Mouse (Mus musculus): Measurements from ENCODE around the gene Kcnk4. TPM values are rescaled to one million over a fixed set of nuclear protein-coding genes. Genes with fewer than 3 reads are reported as not detected.

Gene Kcnk4
- polyA plus RNA-seq (2015; fragmentation: Nextera tagmentation; extraction: Ambion mirVana), result 0.46 and 0.69 TPM in 2 replicates

- H3K4me3 ChIP-seq (replicated peaks; ENCODE audit: low read depth, low read length), result peak within 1 kb of the TSS; percentile 38
- H3K27me3 ChIP-seq (ENCODE audit: insufficient read depth, low read length), result peaks cover 21% of the 10 kb centered on the region
- no peak for DNase-seq (ENCODE audit: low spot score)
- H3K27ac ChIP-seq, result no peak within 1 kb of the TSS
- peaks cover 14% of the 10 kb centered on the region; the same call in 1 of the 2 replicates for H3K4me1 ChIP-seq (replicated peaks; ENCODE audit: insufficient read depth, low read length)
- 12% methylated on average over 23 of the region's 23 CpGs for WGBS
- peak within 1 kb of the TSS; percentile 49 for H3K9ac ChIP-seq (ENCODE audit: low read depth, low read length)
- peak within 1 kb of the TSS; percentile 84 for H3K4me2 ChIP-seq (ENCODE audit: low read length)
- no peak for TF ChIP-seq CTCF (IDR thresholded peaks at IDR 0.05; ENCODE audit: low read depth)
- ATAC-seq (replicated peaks; ENCODE audit: low FRiP score, low read depth), result no peak
- H3K9me3 ChIP-seq (replicated peaks; ENCODE audit: low read length), result no peaks in the 10 kb centered on the region
- H3K36me3 ChIP-seq (ENCODE audit: insufficient read depth, low read length), result no peaks in the 10 kb centered on the region
Observed at GRCm38 (mm10) chr19:6934195-6934977, at the start of gene Kcnk4. TSS of gene Kcnk4 (minus strand) at chr19:6934515.

- Histone ChIP-seq H3K27me3 (ENCODE audit: insufficient read depth, low read length) (no peaks in the 10 kb centered on the region), H3K4me2 (ENCODE audit: low read length) (no peak overlapping the region), H3K36me3 (ENCODE audit: insufficient read depth, low read length) (peaks cover 18% of the 10 kb centered on the region; the same call in 1 of the 2 replicates), H3K9me3 (replicated peaks; ENCODE audit: low read length) (no peaks in the 10 kb centered on the region), H3K4me1 (replicated peaks; ENCODE audit: insufficient read depth, low read length) (peaks cover 18% of the 10 kb centered on the region), H3K4me3 (replicated peaks; ENCODE audit: low read depth, low read length) (no peak overlapping the region), H3K9ac (ENCODE audit: low read depth, low read length) (no peak overlapping the region), H3K27ac (no peak overlapping the region)
- WGBS, result 93% methylated on average over 5 of the region's 5 CpGs
- no peak for ATAC-seq (replicated peaks; ENCODE audit: low FRiP score, low read depth)
- no peak for DNase-seq (ENCODE audit: low spot score)
- no peak for TF ChIP-seq CTCF (IDR thresholded peaks at IDR 0.05; ENCODE audit: low read depth)
Observed at GRCm38 (mm10) chr19:6983621-6984020, 49.3 kb upstream of the Kcnk4 start.

GRCm38 (mm10) chr19:6981465-6981864 is 47.1 kb upstream of the Kcnk4 start:
- WGBS, result 92% methylated on average over 4 of the region's 4 CpGs
- Histone ChIP-seq H3K9ac (ENCODE audit: low read depth, low read length) (no peak overlapping the region), H3K4me2 (ENCODE audit: low read length) (peak overlapping the region; percentile 67; the same call in 1 of the 2 replicates), H3K27me3 (ENCODE audit: insufficient read depth, low read length) (no peaks in the 10 kb centered on the region), H3K9me3 (replicated peaks; ENCODE audit: low read length) (no peaks in the 10 kb centered on the region), H3K36me3 (ENCODE audit: insufficient read depth, low read length) (peaks cover 32% of the 10 kb centered on the region; the same call in 1 of the 2 replicates), H3K4me1 (replicated peaks; ENCODE audit: insufficient read depth, low read length) (peaks cover 20% of the 10 kb centered on the region), H3K27ac (no peak overlapping the region), H3K4me3 (replicated peaks; ENCODE audit: low read depth, low read length) (no peak overlapping the region)
- ATAC-seq (replicated peaks; ENCODE audit: low FRiP score, low read depth) (no peak), DNase-seq (ENCODE audit: low spot score) (no peak)
- TF ChIP-seq CTCF (IDR thresholded peaks at IDR 0.05; ENCODE audit: low read depth), result no peak

GRCm38 (mm10) chr19:6980381-6981093 is 46.2 kb upstream of the Kcnk4 start, which contains the start of gene Fkbp2:
TSS of gene Fkbp2 (minus strand) at chr19:6980501.
- Histone ChIP-seq H3K4me3 (replicated peaks; ENCODE audit: low read depth, low read length) (peak within 1 kb of the TSS; percentile 46), H3K9me3 (replicated peaks; ENCODE audit: low read length) (no peaks in the 10 kb centered on the region), H3K27ac (peak within 1 kb of the TSS; percentile 83), H3K4me1 (replicated peaks; ENCODE audit: insufficient read depth, low read length) (peaks cover 22% of the 10 kb centered on the region), H3K4me2 (ENCODE audit: low read length) (peak within 1 kb of the TSS; percentile 70), H3K27me3 (ENCODE audit: insufficient read depth, low read length) (no peaks in the 10 kb centered on the region), H3K36me3 (ENCODE audit: insufficient read depth, low read length) (peaks cover 32% of the 10 kb centered on the region; the same call in 1 of the 2 replicates), H3K9ac (ENCODE audit: low read depth, low read length) (peak within 1 kb of the TSS; percentile 63)
- no peak for TF ChIP-seq CTCF (IDR thresholded peaks at IDR 0.05; ENCODE audit: low read depth)
- ATAC-seq (replicated peaks; ENCODE audit: low FRiP score, low read depth) (peak; percentile 88), DNase-seq (ENCODE audit: low spot score) (peak; percentile 99)
- WGBS, result under 1% methylated on average over 38 of the region's 38 CpGs

- peak; percentile 99 for DNase-seq (ENCODE audit: low spot score)
- peak; percentile 79 for TF ChIP-seq CTCF (IDR thresholded peaks at IDR 0.05; ENCODE audit: low read depth)
- no peaks in the 10 kb centered on the region for H3K9me3 ChIP-seq (replicated peaks; ENCODE audit: low read length)
- H3K9ac ChIP-seq (ENCODE audit: low read depth, low read length), result peak overlapping the region; percentile 63
- H3K27me3 ChIP-seq (ENCODE audit: insufficient read depth, low read length), result no peaks in the 10 kb centered on the region
- peak overlapping the region; percentile 70 for H3K4me2 ChIP-seq (ENCODE audit: low read length)
- H3K4me1 ChIP-seq (replicated peaks; ENCODE audit: insufficient read depth, low read length), result peaks cover 22% of the 10 kb centered on the region
- H3K4me3 ChIP-seq (replicated peaks; ENCODE audit: low read depth, low read length), result peak overlapping the region; percentile 46
- peak; percentile 90 for ATAC-seq (replicated peaks; ENCODE audit: low FRiP score, low read depth)
- peaks cover 28% of the 10 kb centered on the region; the same call in 1 of the 2 replicates for H3K36me3 ChIP-seq (ENCODE audit: insufficient read depth, low read length)
- H3K27ac ChIP-seq, result peak overlapping the region; percentile 83
- under 1% methylated on average over 56 of the region's 59 CpGs for WGBS
Observed at GRCm38 (mm10) chr19:6979486-6980380, 45.4 kb upstream of the Kcnk4 start.
